Mouse (Mus musculus) liver, embryonic 12.5 days (tissue): Measurements from ENCODE around the gene Nectin4. TPM values are rescaled to one million over a fixed set of nuclear protein-coding genes. Genes with fewer than 3 reads are reported as not detected.

Experiments used
- ATAC-seq: fragments of 200-750 bp; cut with Nextera tagmentation; 2 replicates; pipeline ENCODE4 v1.8.0; 2017; ENCODE audit warnings: moderate number of reproducible peaks, mild to moderate bottlenecking, moderate library complexity
- H3K27ac ChIP-seq: fragments of 300-500 bp; sonication (generic); 2 replicates; pipeline ENCODE4 v1.5.1; 2016; ENCODE audit warnings: mild to moderate bottlenecking
- H3K27me3 ChIP-seq: fragments of 300-500 bp; sonication (generic); replicated peaks from 2 replicates; pipeline ENCODE4 v1.6.1; 2016; ENCODE audit warnings: mild to moderate bottlenecking, moderate library complexity
- H3K36me3 ChIP-seq: fragments of 300-500 bp; sonication (generic); 2 replicates; pipeline ENCODE4 v1.6.1; 2016; ENCODE audit warnings: mild to moderate bottlenecking, moderate library complexity
- H3K4me1 ChIP-seq: fragments of 300-500 bp; sonication (generic); 2 replicates; pipeline ENCODE4 v1.6.1; 2016
- H3K4me2 ChIP-seq: fragments of 300-500 bp; sonication (generic); 2 replicates; pipeline ENCODE4 v1.6.1; 2016; ENCODE audit warnings: mild to moderate bottlenecking, moderate library complexity
- H3K4me3 ChIP-seq: fragments of 300-500 bp; sonication (generic); 2 replicates; pipeline ENCODE4 v1.5.1; 2016; ENCODE audit warnings: mild to moderate bottlenecking, moderate library complexity
- H3K9ac ChIP-seq: fragments of 300-500 bp; sonication (generic); 2 replicates; pipeline ENCODE4 v1.6.1; 2016; ENCODE audit warnings: mild to moderate bottlenecking, moderate library complexity
- H3K9me3 ChIP-seq: fragments of 300-500 bp; sonication (generic); replicated peaks from 2 replicates; pipeline ENCODE4 v1.6.1; 2016; ENCODE audit warnings: mild to moderate bottlenecking, moderate library complexity
- WGBS: fragments of 180-500 bp; shearing (Covaris S2); methylation state at CpG from one replicate; pipeline ENCODE4 v1.1.7; 2016; ENCODE audit not compliant: insufficient replicate concordance; 5-methylcytosine and 5-hydroxymethylcytosine counted together
- polyA plus RNA-seq: library from polyadenylated mRNA; unstranded; fragments of >200 nt; fragmentation: Nextera tagmentation; extraction: Ambion mirVana; gene quantifications from 2 replicates; pipeline ENCODE4 v1.2.1, GENCODE M21; 2016

Nectin4 gene
- polyA plus RNA-seq, 1 experiment from 2014 or later = 0.06 TPM

GRCm38 (mm10) chr1:171388376-171389102, 18.6 kb downstream of the Nectin4 start, which contains the start of gene Arhgap30:
TSS of gene Arhgap30 (plus strand) at chr1:171388954.
- H3K9ac ChIP-seq = peak within 1 kb of the TSS; percentile 45; the same call in 1 of the 2 replicates
- 26% methylated on average over 15 of the region's 15 CpGs for WGBS
- no peaks in the 10 kb centered on the region for H3K36me3 ChIP-seq
- H3K4me2 ChIP-seq = peak within 1 kb of the TSS; percentile 62
- peaks cover 17% of the 10 kb centered on the region for H3K27me3 ChIP-seq
- H3K9me3 ChIP-seq = no peaks in the 10 kb centered on the region
- peak within 1 kb of the TSS; percentile 52 for H3K27ac ChIP-seq
- ATAC-seq = peak; percentile 47; the same call in 1 of the 2 replicates
- H3K4me1 ChIP-seq = peaks cover 24% of the 10 kb centered on the region
- peak within 1 kb of the TSS; percentile 39 for H3K4me3 ChIP-seq

- 44% methylated on average over 3 of the region's 4 CpGs for WGBS
- H3K4me1 ChIP-seq = peaks cover 24% of the 10 kb centered on the region
- peaks cover 10% of the 10 kb centered on the region for H3K27me3 ChIP-seq
- H3K4me3 ChIP-seq = no peak overlapping the region
- H3K27ac ChIP-seq = 0 out of 2 replicates have a peak overlapping the region, but pooled peaks have one; percentile 52
- H3K9me3 ChIP-seq = no peaks in the 10 kb centered on the region
- H3K4me2 ChIP-seq = peak overlapping the region; percentile 62; the same call in 1 of the 2 replicates
- H3K36me3 ChIP-seq = no peaks in the 10 kb centered on the region
- no peak overlapping the region for H3K9ac ChIP-seq
- ATAC-seq = no peak
Measured at GRCm38 (mm10) chr1:171390101-171390500, 20.2 kb downstream of the Nectin4 start.

GRCm38 (mm10) chr1:171401821-171402220, 31.9 kb downstream of the Nectin4 start:
- Histone ChIP-seq H3K36me3 (no peaks in the 10 kb centered on the region), H3K9ac (no peak overlapping the region), H3K4me2 (no peak overlapping the region), H3K4me1 (no peaks in the 10 kb centered on the region), H3K27me3 (0 out of 2 replicates have a peak, but pooled peaks cover 3% of the 10 kb centered on the region), H3K9me3 (no peaks in the 10 kb centered on the region), H3K27ac (no peak overlapping the region), H3K4me3 (no peak overlapping the region)
- WGBS = 77% methylated on average over 4 of the region's 4 CpGs
- no peak for ATAC-seq

- H3K4me1 ChIP-seq = no peaks in the 10 kb centered on the region
- H3K27me3 ChIP-seq = peaks cover 14% of the 10 kb centered on the region; the same call in 1 of the 2 replicates
- H3K4me3 ChIP-seq = no peak overlapping the region
- H3K9ac ChIP-seq = no peak overlapping the region
- no peaks in the 10 kb centered on the region for H3K36me3 ChIP-seq
- H3K4me2 ChIP-seq = no peak overlapping the region
- no peaks in the 10 kb centered on the region for H3K9me3 ChIP-seq
- ATAC-seq = no peak
- H3K27ac ChIP-seq = no peak overlapping the region
- WGBS = 71% methylated on average over 9 of the region's 9 CpGs
Measured at GRCm38 (mm10) chr1:171402991-171403390, 33.1 kb downstream of the Nectin4 start.

- no peak overlapping the region for H3K4me3 ChIP-seq
- no peaks in the 10 kb centered on the region for H3K9me3 ChIP-seq
- no peaks in the 10 kb centered on the region for H3K36me3 ChIP-seq
- H3K9ac ChIP-seq = no peak overlapping the region
- WGBS = 64% methylated on average over 5 of the region's 5 CpGs
- H3K4me2 ChIP-seq = no peak overlapping the region
- H3K27me3 ChIP-seq = peaks cover 26% of the 10 kb centered on the region; the same call in 1 of the 2 replicates
- ATAC-seq = no peak
- no peak overlapping the region for H3K27ac ChIP-seq
- peaks cover 1% of the 10 kb centered on the region for H3K4me1 ChIP-seq
Measured at GRCm38 (mm10) chr1:171407263-171407662, 37.4 kb downstream of the Nectin4 start.

- Histone ChIP-seq H3K4me2 (no peak overlapping the region), H3K27ac (no peak overlapping the region), H3K4me3 (no peak overlapping the region), H3K4me1 (peaks cover 26% of the 10 kb centered on the region), H3K27me3 (peaks cover 26% of the 10 kb centered on the region; the same call in 1 of the 2 replicates), H3K9ac (no peak overlapping the region), H3K9me3 (no peaks in the 10 kb centered on the region), H3K36me3 (peaks cover 8% of the 10 kb centered on the region)
- no peak for ATAC-seq
- WGBS = 83% methylated on average over 1 of the region's 1 CpGs
Measured at GRCm38 (mm10) chr1:171410231-171410630, 40.3 kb downstream of the Nectin4 start.

GRCm38 (mm10) chr1:171410947-171411484, 41.1 kb downstream of the Nectin4 start, which contains the start of gene Usf1:
TSS of gene Usf1 (plus strand) at chr1:171411313.
- Histone ChIP-seq H3K9ac (peak within 1 kb of the TSS; percentile 92), H3K4me2 (peak within 1 kb of the TSS; percentile 78), H3K4me3 (peak within 1 kb of the TSS; percentile 93), H3K36me3 (peaks cover 16% of the 10 kb centered on the region), H3K9me3 (no peaks in the 10 kb centered on the region), H3K27ac (peak within 1 kb of the TSS; percentile 82), H3K27me3 (peaks cover 26% of the 10 kb centered on the region; the same call in 1 of the 2 replicates), H3K4me1 (peaks cover 26% of the 10 kb centered on the region)
- 2% methylated on average over 36 of the region's 36 CpGs for WGBS
- ATAC-seq = peak; percentile 96

GRCm38 (mm10) chr1:171411492-171411941, 41.6 kb downstream of the Nectin4 start:
- Histone ChIP-seq H3K27me3 (peaks cover 25% of the 10 kb centered on the region; the same call in 1 of the 2 replicates), H3K9me3 (no peaks in the 10 kb centered on the region), H3K27ac (peak overlapping the region; percentile 82), H3K4me2 (peak overlapping the region; percentile 78), H3K9ac (peak overlapping the region; percentile 92), H3K4me1 (peaks cover 30% of the 10 kb centered on the region), H3K36me3 (peaks cover 21% of the 10 kb centered on the region), H3K4me3 (peak overlapping the region; percentile 93)
- ATAC-seq = peak; percentile 71
- WGBS = under 1% methylated on average over 38 of the region's 39 CpGs

GRCm38 (mm10) chr1:171412001-171412441, 42.1 kb downstream of the Nectin4 start:
- 1% methylated on average over 20 of the region's 20 CpGs for WGBS
- peaks cover 22% of the 10 kb centered on the region; the same call in 1 of the 2 replicates for H3K27me3 ChIP-seq
- ATAC-seq = 0 out of 2 replicates have a peak, but pooled peaks have one; percentile 22
- peak overlapping the region; percentile 92 for H3K9ac ChIP-seq
- peaks cover 30% of the 10 kb centered on the region for H3K4me1 ChIP-seq
- H3K4me2 ChIP-seq = peak overlapping the region; percentile 78
- no peaks in the 10 kb centered on the region for H3K9me3 ChIP-seq
- peaks cover 26% of the 10 kb centered on the region for H3K36me3 ChIP-seq
- peak overlapping the region; percentile 93 for H3K4me3 ChIP-seq
- peak overlapping the region; percentile 82 for H3K27ac ChIP-seq

GRCm38 (mm10) chr1:171412446-171412845, 42.5 kb downstream of the Nectin4 start:
- Histone ChIP-seq H3K4me3 (peak overlapping the region; percentile 93), H3K27ac (peak overlapping the region; percentile 10; the same call in 1 of the 2 replicates), H3K4me2 (peak overlapping the region; percentile 78), H3K4me1 (peaks cover 30% of the 10 kb centered on the region), H3K36me3 (peaks cover 30% of the 10 kb centered on the region), H3K9ac (peak overlapping the region; percentile 92), H3K9me3 (no peaks in the 10 kb centered on the region), H3K27me3 (peaks cover 17% of the 10 kb centered on the region; the same call in 1 of the 2 replicates)
- 60% methylated on average over 3 of the region's 3 CpGs for WGBS
- ATAC-seq = no peak

GRCm38 (mm10) chr1:171413608-171414007, 43.7 kb downstream of the Nectin4 start:
- Histone ChIP-seq H3K9ac (no peak overlapping the region), H3K27me3 (peaks cover 7% of the 10 kb centered on the region; the same call in 1 of the 2 replicates), H3K4me2 (no peak overlapping the region), H3K27ac (no peak overlapping the region), H3K4me1 (peaks cover 30% of the 10 kb centered on the region), H3K4me3 (no peak overlapping the region), H3K36me3 (peaks cover 41% of the 10 kb centered on the region), H3K9me3 (no peaks in the 10 kb centered on the region)
- ATAC-seq = no peak
- 73% methylated on average over 8 of the region's 8 CpGs for WGBS

- no peak for ATAC-seq
- no peaks in the 10 kb centered on the region for H3K27me3 ChIP-seq
- H3K4me3 ChIP-seq = no peak within 1 kb of the TSS
- no peak within 1 kb of the TSS for H3K4me2 ChIP-seq
- 90% methylated on average over 5 of the region's 5 CpGs for WGBS
- no peaks in the 10 kb centered on the region for H3K9me3 ChIP-seq
- H3K27ac ChIP-seq = no peak within 1 kb of the TSS
- H3K4me1 ChIP-seq = peaks cover 14% of the 10 kb centered on the region
- H3K9ac ChIP-seq = no peak within 1 kb of the TSS
- peaks cover 65% of the 10 kb centered on the region for H3K36me3 ChIP-seq
Measured at GRCm38 (mm10) chr1:171418660-171419059, 48.8 kb downstream of the Nectin4 start, which contains the start of gene Tstd1. TSS of gene Tstd1 (plus strand) at chr1:171418872.
